Mouse (Mus musculus) CH12.LX (cell line): ENCODE data around the gene Gdf15. TPM values are rescaled to one million over a fixed set of nuclear protein-coding genes. Genes with fewer than 3 reads are reported as not detected.
A peak's percentile ranks its signal among the peaks of the same experiment; 100 is the strongest.

Experiments
- DNase-seq: peaks from one replicate; pipeline ENCODE4 v3.0.0-alpha.2; 2013; ENCODE audit errors: extremely low read depth
- H3K27ac ChIP-seq: 2 replicates; pipeline ENCODE4 v1.5.1; 2012; ENCODE audit warnings: low read depth, mild to moderate bottlenecking, control low read depth, moderate library complexity; ENCODE audit not compliant: insufficient read depth
- H3K27me3 ChIP-seq: replicated peaks from 2 replicates; pipeline ENCODE3; 2012; ENCODE audit warnings: inconsistent platforms
- H3K36me3 ChIP-seq, 2 experiments: replicated peaks in 1 of 2; 2 replicates each; pipeline versions ENCODE3 to v1.6.1; 2012; ENCODE audit warnings: inconsistent platforms in 1 of 2, low read length in 1 of 2, mild to moderate bottlenecking in 1 of 2, mixed read lengths in 1 of 2, moderate library complexity in 1 of 2; ENCODE audit not compliant: control insufficient read depth in 1 of 2, insufficient read depth in 1 of 2
- H3K4me1 ChIP-seq, 2 experiments: 2 replicates each; pipeline ENCODE4 v1.6.1; 2012; ENCODE audit warnings: inconsistent platforms in 1 of 2, moderate library complexity in 1 of 2; ENCODE audit not compliant: insufficient read depth in 2 of 2, control insufficient read depth in 1 of 2
- H3K4me2 ChIP-seq: 2 replicates; pipeline ENCODE4 v1.6.1; 2012; ENCODE audit warnings: low read depth, mild to moderate bottlenecking, control low read depth; ENCODE audit not compliant: poor library complexity, insufficient read depth, severe bottlenecking
- H3K4me3 ChIP-seq, 3 experiments: fragments of 150-350 bp in 1 of 3; sonication (generic) in 1 of 3; replicated peaks in 1 of 3; 2 replicates each; pipeline versions ENCODE3 to v1.5.1; 2011 to 2012; ENCODE audit warnings: low read depth in 2 of 3, low read length in 2 of 3, mild to moderate bottlenecking in 2 of 3, moderate library complexity in 2 of 3, control low read depth in 1 of 3, improper control_type of control experiment in 1 of 3, inconsistent platforms in 1 of 3, mixed read lengths in 1 of 3; ENCODE audit not compliant: poor library complexity in 1 of 3
- H3K79me2 ChIP-seq: replicated peaks from 2 replicates; pipeline ENCODE4 v1.6.1; 2012; ENCODE audit warnings: mild to moderate bottlenecking, moderate library complexity; ENCODE audit not compliant: control insufficient read depth, poor library complexity, insufficient read depth, severe bottlenecking; ENCODE audit errors: extremely low read depth
- H3K9ac ChIP-seq: 2 replicates; pipeline ENCODE4 v1.6.1; 2012; ENCODE audit warnings: low read depth, mild to moderate bottlenecking, control low read depth, moderate library complexity; ENCODE audit not compliant: insufficient read depth
- H3K9me3 ChIP-seq: replicated peaks from 2 replicates; pipeline ENCODE3; 2012; ENCODE audit warnings: low read length, inconsistent platforms, mixed read lengths
- BHLHE40 ChIP-seq: IDR thresholded peaks from 2 replicates; pipeline ENCODE4 v1.6.1; 2011; ENCODE audit warnings: mild to moderate bottlenecking, low read depth, low read length, improper control_type of control experiment
- CHD1 ChIP-seq: IDR thresholded peaks from 2 replicates; pipeline ENCODE4 v1.6.1; 2012; ENCODE audit warnings: low read depth, low read length, improper control_type of control experiment, inconsistent platforms
- CHD2 ChIP-seq: IDR thresholded peaks from 2 replicates; pipeline ENCODE4 v1.6.1; 2011; ENCODE audit warnings: low read length, improper control_type of control experiment
- CTCF ChIP-seq, 2 experiments: IDR thresholded peaks in 1 of 2; conservative IDR thresholded peaks in 1 of 2; 2 replicates each; pipeline ENCODE4 v1.5.1; 2011 to 2012; ENCODE audit warnings: low read depth in 2 of 2, low read length in 2 of 2, improper control_type of control experiment in 1 of 2, inconsistent platforms in 1 of 2, mild to moderate bottlenecking in 1 of 2, moderate library complexity in 1 of 2
- E2F4 ChIP-seq: IDR thresholded peaks from 2 replicates; pipeline ENCODE4 v1.6.1; 2011; ENCODE audit warnings: low read depth, low read length, improper control_type of control experiment; ENCODE audit not compliant: insufficient replicate concordance
- ELF1 ChIP-seq: IDR thresholded peaks from 2 replicates; pipeline ENCODE4 v1.6.1; 2014; ENCODE audit warnings: low read depth, mild to moderate bottlenecking, inconsistent platforms, low read length, improper control_type of control experiment
- ETS1 ChIP-seq: conservative IDR thresholded peaks from 2 replicates; pipeline ENCODE4 v1.6.1; 2012; ENCODE audit warnings: low read depth, mild to moderate bottlenecking, inconsistent platforms, low read length, improper control_type of control experiment, moderate library complexity
- GABPA ChIP-seq: IDR thresholded peaks from 2 replicates; pipeline ENCODE4 v1.6.1; 2012; ENCODE audit warnings: low read depth, low read length, improper control_type of control experiment, inconsistent platforms; ENCODE audit not compliant: insufficient replicate concordance
- IRF4 ChIP-seq: IDR thresholded peaks from 2 replicates; pipeline ENCODE4 v1.6.1; 2014; ENCODE audit warnings: low read depth, mild to moderate bottlenecking, inconsistent platforms, low read length, improper control_type of control experiment
- JUN ChIP-seq: IDR thresholded peaks from 2 replicates; pipeline ENCODE4 v1.6.1; 2011; ENCODE audit warnings: low read depth, mild to moderate bottlenecking, low read length, improper control_type of control experiment, moderate library complexity; ENCODE audit not compliant: insufficient read depth
- JUND ChIP-seq: conservative IDR thresholded peaks from 2 replicates; pipeline ENCODE4 v1.6.1; 2011; ENCODE audit warnings: low read depth, low read length, improper control_type of control experiment
- MAFK ChIP-seq: IDR thresholded peaks from 2 replicates; pipeline ENCODE4 v1.6.1; 2011; ENCODE audit warnings: low read length, improper control_type of control experiment; ENCODE audit not compliant: insufficient replicate concordance
- MAX ChIP-seq: IDR thresholded peaks from 2 replicates; pipeline ENCODE4 v1.6.1; 2011; ENCODE audit warnings: low read length, improper control_type of control experiment
- MAZ ChIP-seq: IDR thresholded peaks from 2 replicates; pipeline ENCODE4 v1.6.1; 2012; ENCODE audit warnings: low read depth, mild to moderate bottlenecking, inconsistent platforms, low read length, improper control_type of control experiment, moderate library complexity
- MEF2A ChIP-seq: IDR thresholded peaks from 2 replicates; pipeline ENCODE4 v1.6.1; 2014; ENCODE audit warnings: low read depth, mild to moderate bottlenecking, inconsistent platforms, low read length, improper control_type of control experiment, borderline replicate concordance
- MXI1 ChIP-seq: IDR thresholded peaks from 2 replicates; pipeline ENCODE4 v1.6.1; 2011; ENCODE audit warnings: mild to moderate bottlenecking, low read depth, low read length, improper control_type of control experiment
- NRF1 ChIP-seq: IDR thresholded peaks from 2 replicates; pipeline ENCODE4 v1.6.1; 2014; ENCODE audit warnings: low read depth, mild to moderate bottlenecking, inconsistent platforms, low read length, improper control_type of control experiment, moderate library complexity
- PAX5 ChIP-seq: IDR thresholded peaks from 2 replicates; pipeline ENCODE4 v1.6.1; 2012; ENCODE audit warnings: low read length, inconsistent platforms, mixed read lengths
- POLR2A ChIP-seq: IDR thresholded peaks from 2 replicates; pipeline ENCODE4 v1.6.1; 2011; ENCODE audit warnings: low read depth, mild to moderate bottlenecking, improper control_type of control experiment, low read length
- POLR2AphosphoS2 ChIP-seq: IDR thresholded peaks from 2 replicates; pipeline ENCODE4 v1.6.1; 2011; ENCODE audit warnings: low read depth, low read length, improper control_type of control experiment
- RCOR1 ChIP-seq: conservative IDR thresholded peaks from 2 replicates; pipeline ENCODE4 v1.6.1; 2012; ENCODE audit warnings: low read depth, mild to moderate bottlenecking, inconsistent platforms, low read length, improper control_type of control experiment
- SIN3A ChIP-seq: IDR thresholded peaks from 2 replicates; pipeline ENCODE4 v1.6.1; 2012; ENCODE audit warnings: low read length, improper control_type of control experiment, inconsistent platforms
- TCF12 ChIP-seq: IDR thresholded peaks from 2 replicates; pipeline ENCODE4 v1.6.1; 2014; ENCODE audit warnings: low read depth, mild to moderate bottlenecking, inconsistent platforms, low read length, improper control_type of control experiment
- UBTF ChIP-seq: IDR thresholded peaks from 2 replicates; pipeline ENCODE4 v1.6.1; 2012; ENCODE audit warnings: low read depth, mild to moderate bottlenecking, inconsistent platforms, low read length, improper control_type of control experiment, moderate library complexity
- USF1 ChIP-seq: IDR thresholded peaks from 2 replicates; pipeline ENCODE4 v1.6.1; 2014; ENCODE audit warnings: low read depth, mild to moderate bottlenecking, inconsistent platforms, low read length, improper control_type of control experiment
- USF2 ChIP-seq: conservative IDR thresholded peaks from 2 replicates; pipeline ENCODE4 v1.6.1; 2011; ENCODE audit warnings: low read depth, low read length, improper control_type of control experiment
- ZKSCAN1 ChIP-seq: IDR thresholded peaks from 2 replicates; pipeline ENCODE4 v1.6.1; 2012; ENCODE audit warnings: low read depth, inconsistent platforms, low read length, improper control_type of control experiment, borderline replicate concordance
- dilution Hi-C: fragments of 300-500 bp; cut with MboI; formaldehyde crosslinking; loops from 2 replicates; pipeline ENCODE4 v1.14.3; 2020; ENCODE audit warnings: low sequenced_read_pairs; ENCODE audit not compliant: extremely low pct_unique_long_range_greater_than_20kb, extremely low pct_ligation_motif_present
- in situ Hi-C: fragments of 300-500 bp; cut with MboI; formaldehyde crosslinking; loops from 3 replicates; pipeline ENCODE4 v1.14.3; 2019; ENCODE audit warnings: low sequenced_read_pairs, low pct_ligation_motif_present, low pct_unique_long_range_greater_than_20kb, mixed read lengths
- polyA plus RNA-seq: library from polyadenylated mRNA; unstranded; fragments of >175 nt; gene quantifications from 2 replicates; pipeline ENCODE4 v1.2.1, GENCODE M21; 2012; ENCODE audit warnings: low read depth; ENCODE audit not compliant: insufficient read length
- total RNA-seq, 2 experiments: library from RNA; depleted of rRNA; stranded (reverse); fragments of 300-350 nt in 1 of 2; fragments of >200 nt in 1 of 2; gene quantifications; 2 replicates each; pipeline ENCODE4 v1.2.3; 2012 to 2014

The Gdf15 gene
- total and polyA plus RNA-seq, 3 experiments = 0.16 to 0.21 TPM; not detected in 1

- Histone ChIP-seq H3K27ac (no peak overlapping the region), H3K4me2 (no peak overlapping the region), H3K27me3 (no peaks in the 10 kb centered on the region), H3K9me3 (no peaks in the 10 kb centered on the region), H3K4me3 (no peak overlapping the region), H3K9ac (no peak overlapping the region), H3K4me1 (peaks cover 31 to 74% of the 10 kb centered on the region in 2 experiments), H3K79me2 (no peaks in the 10 kb centered on the region), H3K36me3 (no peaks in the 10 kb centered on the region)
- dilution Hi-C loops (no loop called here), in situ Hi-C loops (no loop called here)
- DNase-seq = no peak
- TF ChIP-seq MAFK = no peak
- no peak for TF ChIP-seq ZKSCAN1
- no peak for TF ChIP-seq POLR2A
- TF ChIP-seq E2F4 = no peak
- no peak for TF ChIP-seq MAX
- TF ChIP-seq JUND = no peak
- no peak for TF ChIP-seq CTCF (conservative IDR thresholded peaks at IDR 0.05 in 1 of 2, IDR thresholded peaks at IDR 0.05 in 1 of 2; ENCODE audit: low read depth in 2 of 2, low read length in 2 of 2)
- TF ChIP-seq USF2 = no peak
- no peak for TF ChIP-seq GABPA
- no peak for TF ChIP-seq UBTF
- TF ChIP-seq NRF1 = no peak
- TF ChIP-seq PAX5 = no peak
- no peak for TF ChIP-seq RCOR1
- no peak for TF ChIP-seq POLR2AphosphoS2
- TF ChIP-seq USF1 = no peak
- TF ChIP-seq, all 38 proteins: peak for 0
These were observed 6.5 kb upstream of the Gdf15 start for GRCm38 (mm10) chr8:70638752-70639151.

- no peak overlapping the region for H3K4me2 ChIP-seq
- in situ Hi-C loops (no loop called here), dilution Hi-C loops (no loop called here)
- peak; percentile 83 for DNase-seq
- no peak overlapping the region for H3K9ac ChIP-seq
- H3K4me3 ChIP-seq = no peak overlapping the region
- no peaks in the 10 kb centered on the region for H3K36me3 ChIP-seq
- H3K9me3 ChIP-seq = no peaks in the 10 kb centered on the region
- H3K4me1 ChIP-seq = peaks cover 33 to 87% of the 10 kb centered on the region in 2 experiments
- TF ChIP-seq IRF4 = peak; percentile 51
- 0 out of 2 replicates have a peak, but pooled peaks have one; percentile 40 for TF ChIP-seq MAZ
- no peak for TF ChIP-seq JUND
- peak; percentile 55; the same call in 1 of the 2 replicates for TF ChIP-seq MEF2A
- TF ChIP-seq ELF1 = no peak
- no peak; the same call in 1 of the 2 replicates for TF ChIP-seq TCF12
- TF ChIP-seq BHLHE40 = peak; percentile 47
- peak; percentile 67; the same call in 1 of the 2 replicates for TF ChIP-seq CHD2
- TF ChIP-seq E2F4 = no peak
- peak; percentile 58; the same call in 1 of the 2 replicates for TF ChIP-seq ETS1
- peak; percentile 42; the same call in 1 of the 2 replicates for TF ChIP-seq MXI1
- no peak for TF ChIP-seq JUN
- peak; percentile 64; the same call in 1 of the 2 replicates for TF ChIP-seq SIN3A
- TF ChIP-seq USF1 = no peak
- no peak for TF ChIP-seq POLR2A
- TF ChIP-seq CHD1 = no peak
- TF ChIP-seq MAX = no peak
- no peaks in the 10 kb centered on the region for H3K27me3 ChIP-seq
- H3K79me2 ChIP-seq = no peaks in the 10 kb centered on the region
- H3K27ac ChIP-seq = peak overlapping the region; percentile 76
These were observed 4.6 kb upstream of the Gdf15 start for GRCm38 (mm10) chr8:70636838-70637237.
